Mouse (Mus musculus) olfactory bulb, adult 2 months (tissue): Measurements from ENCODE around the gene Caskin1.

ENCODE experiments used
- CTCF ChIP-seq: fragments of 200-500 bp; IDR thresholded peaks from 2 replicates; pipeline ENCODE4 v1.5.1; 2012; ENCODE audit warnings: low read depth, mild to moderate bottlenecking, low read length, moderate library complexity; ENCODE audit not compliant: insufficient read depth
- POLR2A ChIP-seq: fragments of 200-500 bp; IDR thresholded peaks from 2 replicates; pipeline ENCODE4 v1.6.1; 2012; ENCODE audit warnings: mild to moderate bottlenecking, low read depth, low read length, moderate library complexity; ENCODE audit not compliant: insufficient read depth

GRCm38 (mm10) chr17:24550416-24551049, 62.1 kb downstream of the Caskin1 start:
- TF ChIP-seq CTCF, result no peak
- TF ChIP-seq POLR2A, result no peak
